Mouse (Mus musculus) cerebellum, adult 9-11 months (tissue): Measurements from ENCODE around the gene Dcpp3.
"Not testable (repeated sequence)": the region's sequence is repeated elsewhere in the genome, so short reads cannot be mapped to it uniquely, and the experiment has no call there.

Source experiments
- DNase-seq: peaks from one replicate; pipeline ENCODE4 v3.0.0; 2022

Dcpp3 gene

GRCm38 (mm10) chr17:23917158-23917557 lies at the start of gene Dcpp3:
Gene Dcpp3, plus strand, starts transcription at chr17:23917458.
- not testable (repeated sequence) for DNase-seq

GRCm38 (mm10) chr17:23867756-23868155 lies 49.5 kb upstream of the Dcpp3 start, which contains the start of gene Prss21:
Gene Prss21, plus strand, starts transcription at chr17:23868056.
- no peak for DNase-seq

GRCm38 (mm10) chr17:23868513-23868912 lies 48.7 kb upstream of the Dcpp3 start:
- no peak for DNase-seq

GRCm38 (mm10) chr17:23873884-23874856 lies 43.1 kb upstream of the Dcpp3 start:
- peak; percentile 34 for DNase-seq

- DNase-seq = peak; percentile 22
Measured at GRCm38 (mm10) chr17:23876741-23877140, 40.5 kb upstream of the Dcpp3 start.

- no peak for DNase-seq
Measured at GRCm38 (mm10) chr17:23877166-23877565, 40.1 kb upstream of the Dcpp3 start.

GRCm38 (mm10) chr17:23880576-23880975 lies 36.7 kb upstream of the Dcpp3 start, which contains the start of the genes Dcpp1 and Dcpp2:
Gene Dcpp1, plus strand, starts transcription at chr17:23880876.
Gene Dcpp2, plus strand, starts transcription at chr17:23880880.
- DNase-seq = not testable (repeated sequence)

GRCm38 (mm10) chr17:23924531-23925007 lies 7.3 kb downstream of the Dcpp3 start:
- peak; percentile 97 for DNase-seq

GRCm38 (mm10) chr17:23925090-23925493 lies 7.8 kb downstream of the Dcpp3 start:
- peak; percentile 89 for DNase-seq

GRCm38 (mm10) chr17:23931157-23931556 lies 13.9 kb downstream of the Dcpp3 start:
- no peak for DNase-seq

GRCm38 (mm10) chr17:23941372-23941771 lies 24.1 kb downstream of the Dcpp3 start, which contains the start of gene Sbp:
Gene Sbp, plus strand, starts transcription at chr17:23941672.
- no peak for DNase-seq

- DNase-seq = not testable (repeated sequence)
Measured at GRCm38 (mm10) chr17:23947486-23947885, 30.2 kb downstream of the Dcpp3 start.

- no peak for DNase-seq
Measured at GRCm38 (mm10) chr17:23949068-23949467, 31.8 kb downstream of the Dcpp3 start.

- not testable (repeated sequence) for DNase-seq
Measured at GRCm38 (mm10) chr17:23950828-23951227, 33.6 kb downstream of the Dcpp3 start.

GRCm38 (mm10) chr17:23955174-23955573 lies 37.9 kb downstream of the Dcpp3 start, which contains the start of gene Sbpl:
Gene Sbpl, minus strand, starts transcription at chr17:23955274.
- no peak for DNase-seq

- DNase-seq = peak; percentile 71
Measured at GRCm38 (mm10) chr17:23960084-23960738, 43.0 kb downstream of the Dcpp3 start.

- no peak for DNase-seq
Measured at GRCm38 (mm10) chr17:23961573-23962122, 44.4 kb downstream of the Dcpp3 start.

- DNase-seq = peak; percentile 44
Measured at GRCm38 (mm10) chr17:23965805-23966425, 48.7 kb downstream of the Dcpp3 start.

- no peak for DNase-seq
Measured at GRCm38 (mm10) chr17:23966658-23967401, 49.6 kb downstream of the Dcpp3 start.

GRCm38 (mm10) chr17:23968780-23969179 lies 51.5 kb downstream of the Dcpp3 start:
- no peak for DNase-seq
